Mouse (Mus musculus) lung, postnatal 36 days (tissue): ENCODE data around the gene Ndrg4.
"Not testable (repeated sequence)": the region's sequence is repeated elsewhere in the genome, so short reads cannot be mapped to it uniquely, and the experiment has no call there.

Source experiments
- DNase-seq: peaks from one replicate; pipeline ENCODE4 v3.0.0; 2022; ENCODE audit warnings: mixed read lengths

Ndrg4 gene

GRCm38 (mm10) chr8:95676631-95677030 lies at the start of gene Ndrg4:
TSS of gene Ndrg4 (plus strand) at chr8:95676980.
- no peak for DNase-seq

GRCm38 (mm10) chr8:95632840-95633239 lies 43.9 kb upstream of the Ndrg4 start:
- no peak for DNase-seq

- DNase-seq, result peak; percentile 96
Measured at GRCm38 (mm10) chr8:95633262-95634062, 43.3 kb upstream of the Ndrg4 start, which contains the start of gene Gins3. TSS of gene Gins3 (plus strand) at chr8:95633453.

- no peak for DNase-seq
Measured at GRCm38 (mm10) chr8:95634063-95634340, 42.8 kb upstream of the Ndrg4 start.

GRCm38 (mm10) chr8:95644942-95645341 lies 31.8 kb upstream of the Ndrg4 start:
- DNase-seq, result no peak

GRCm38 (mm10) chr8:95648251-95648650 lies 28.5 kb upstream of the Ndrg4 start:
- DNase-seq, result no peak

- DNase-seq, result no peak
Measured at GRCm38 (mm10) chr8:95653351-95653750, 23.4 kb upstream of the Ndrg4 start.

GRCm38 (mm10) chr8:95655831-95656230 lies 20.9 kb upstream of the Ndrg4 start:
- DNase-seq, result no peak

GRCm38 (mm10) chr8:95656316-95657002 lies 20.3 kb upstream of the Ndrg4 start:
- DNase-seq, result no peak

GRCm38 (mm10) chr8:95657523-95657922 lies 19.3 kb upstream of the Ndrg4 start:
- no peak for DNase-seq

- no peak for DNase-seq
Measured at GRCm38 (mm10) chr8:95660334-95660882, 16.4 kb upstream of the Ndrg4 start.

- DNase-seq, result no peak
Measured at GRCm38 (mm10) chr8:95661085-95661484, 15.7 kb upstream of the Ndrg4 start.

- DNase-seq, result no peak
Measured at GRCm38 (mm10) chr8:95661575-95661974, 15.2 kb upstream of the Ndrg4 start.

- DNase-seq, result no peak
Measured at GRCm38 (mm10) chr8:95662885-95663598, 13.7 kb upstream of the Ndrg4 start.

- no peak for DNase-seq
Measured at GRCm38 (mm10) chr8:95663599-95663949, 13.2 kb upstream of the Ndrg4 start.

- not testable (repeated sequence) for DNase-seq
Measured at GRCm38 (mm10) chr8:95665813-95666452, 10.8 kb upstream of the Ndrg4 start.

GRCm38 (mm10) chr8:95668163-95668958 lies 8.4 kb upstream of the Ndrg4 start:
- DNase-seq, result no peak

GRCm38 (mm10) chr8:95669967-95670366 lies 6.8 kb upstream of the Ndrg4 start:
- DNase-seq, result no peak

GRCm38 (mm10) chr8:95671861-95672260 lies 4.9 kb upstream of the Ndrg4 start:
- no peak for DNase-seq

GRCm38 (mm10) chr8:95672811-95673210 lies 4.0 kb upstream of the Ndrg4 start:
- DNase-seq, result no peak

GRCm38 (mm10) chr8:95677591-95678023 lies 827 bp downstream of the Ndrg4 start:
- DNase-seq, result no peak

GRCm38 (mm10) chr8:95678024-95678611 lies 1.3 kb downstream of the Ndrg4 start:
- no peak for DNase-seq
